Mouse (Mus musculus) heart, adult 8-10 months (tissue): ENCODE measurements around the gene Hist1h2ad. TPM values are rescaled to one million over a fixed set of nuclear protein-coding genes. Genes with fewer than 3 reads are reported as not detected.
"Not testable (repeated sequence)": the region's sequence is repeated elsewhere in the genome, so short reads cannot be mapped to it uniquely, and the experiment has no call there.

Experiments
- DNase-seq: peaks from one replicate; pipeline ENCODE4 v3.0.0; 2022; ENCODE audit warnings: low spot score
- total RNA-seq, 4 experiments: library from RNA; stranded (reverse); gene quantifications; 2 replicates each; pipeline ENCODE4 v1.2.4; 2022

The Hist1h2ad gene
- 1 to 10 TPM; 1.8 to 4.3 (median 2.7) TPM for total RNA-seq

GRCm38 (mm10) chr13:23573898-23574524 lies at the start of gene Hist1h2ad, which contains the start of gene Hist1h2bf:
Gene Hist1h2ad (plus strand): TSS chr13:23574381.
Gene Hist1h2bf (minus strand): TSS chr13:23574196.
- DNase-seq: peak; percentile 91

- peak; percentile 54 for DNase-seq
Observed at GRCm38 (mm10) chr13:23524654-23525053, 49.5 kb upstream of the Hist1h2ad start.

- DNase-seq: no peak
Observed at GRCm38 (mm10) chr13:23525901-23526300, 48.3 kb upstream of the Hist1h2ad start.

DNA sequence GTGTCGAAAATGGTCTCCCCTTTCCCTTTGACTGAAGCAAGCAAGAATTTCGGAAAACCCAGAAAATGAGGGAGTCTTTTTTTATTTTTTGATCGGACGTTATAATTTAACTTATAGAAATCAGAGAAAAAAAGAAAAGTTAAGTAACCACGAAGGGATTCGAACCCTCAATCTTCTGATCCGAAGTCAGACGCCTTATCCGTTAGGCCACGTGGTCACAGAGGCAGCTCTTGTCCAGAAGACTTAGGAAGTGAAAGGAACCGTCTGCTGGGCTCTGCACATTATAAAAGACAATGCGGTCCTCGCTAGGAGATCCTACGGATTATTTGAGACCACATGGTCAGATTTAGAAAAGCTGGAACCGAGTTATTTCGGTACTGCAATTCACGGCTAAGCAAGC lies 47.9 kb upstream of the Hist1h2ad start:
- DNase-seq: peak; percentile 94

GRCm38 (mm10) chr13:23529005-23529404 lies 45.2 kb upstream of the Hist1h2ad start:
- no peak for DNase-seq

DNA sequence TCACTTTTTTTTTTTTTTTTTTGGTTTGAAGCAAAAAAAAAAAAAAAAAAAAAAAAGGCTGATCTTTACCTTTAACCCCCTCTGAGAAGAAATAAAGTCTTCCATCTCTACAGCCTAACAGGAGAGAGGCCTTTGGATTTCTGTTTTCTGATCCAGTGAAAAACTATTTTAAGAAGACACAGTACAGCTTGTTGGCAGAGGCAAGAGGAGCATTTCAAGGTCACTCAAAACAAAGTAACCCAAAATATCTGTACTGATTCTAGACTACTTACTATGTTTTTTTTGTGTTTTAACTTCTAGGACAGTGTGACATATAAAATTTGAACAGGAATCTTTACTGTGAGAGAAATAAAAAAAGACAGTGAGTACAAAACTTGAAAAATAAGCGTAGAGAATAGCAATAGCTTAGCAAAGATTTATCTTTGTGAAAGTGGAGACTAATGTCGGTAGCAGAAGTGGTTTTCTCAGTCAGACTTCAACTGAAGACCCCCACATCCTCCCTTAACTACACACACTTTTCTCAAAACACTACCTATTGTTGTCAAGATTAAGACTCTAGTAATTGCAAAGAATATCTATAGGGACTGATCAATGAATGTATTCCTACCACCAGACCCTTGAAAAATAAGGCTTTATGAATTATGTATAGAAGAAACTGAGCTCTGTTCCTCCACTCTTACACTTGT lies 44.6 kb upstream of the Hist1h2ad start:
- DNase-seq: no peak

DNA sequence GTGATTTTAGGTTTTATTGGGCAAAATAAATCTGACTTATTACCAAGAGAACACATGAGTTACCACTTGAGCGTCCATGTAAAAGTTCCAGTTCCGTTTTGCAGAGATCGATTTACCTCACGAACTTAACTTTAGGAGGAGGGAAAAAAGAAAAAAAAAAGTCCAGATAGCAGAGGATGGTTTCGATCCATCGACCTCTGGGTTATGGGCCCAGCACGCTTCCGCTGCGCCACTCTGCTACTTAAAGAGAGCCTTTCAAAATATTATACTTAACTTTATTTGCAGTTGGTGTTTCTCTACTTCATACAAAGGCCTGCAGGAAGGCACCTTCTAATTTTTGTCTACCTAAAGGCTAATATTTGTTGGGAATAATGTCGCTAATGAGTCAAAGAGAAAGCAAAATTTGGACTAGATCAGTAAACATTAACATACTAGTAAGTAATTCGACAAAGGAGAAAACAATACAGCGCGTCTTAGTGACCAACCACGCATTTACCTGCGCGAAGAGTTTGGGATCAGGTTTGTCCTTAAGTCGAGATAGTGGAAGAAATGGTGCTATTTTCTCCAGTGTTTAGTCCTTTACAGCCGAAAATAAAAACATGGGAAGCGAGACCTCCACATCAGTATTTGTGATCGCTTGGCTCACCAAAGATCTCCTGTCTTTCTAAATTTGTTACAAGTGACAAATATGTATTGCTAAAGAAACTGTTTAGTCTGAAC lies 43.8 kb upstream of the Hist1h2ad start:
- peak; percentile 88 for DNase-seq

- peak; percentile 99 for DNase-seq
Observed at GRCm38 (mm10) chr13:23530901-23531875, 43.0 kb upstream of the Hist1h2ad start, which contains the start of gene Hist1h4h. Gene Hist1h4h (plus strand): TSS chr13:23531050.

DNA sequence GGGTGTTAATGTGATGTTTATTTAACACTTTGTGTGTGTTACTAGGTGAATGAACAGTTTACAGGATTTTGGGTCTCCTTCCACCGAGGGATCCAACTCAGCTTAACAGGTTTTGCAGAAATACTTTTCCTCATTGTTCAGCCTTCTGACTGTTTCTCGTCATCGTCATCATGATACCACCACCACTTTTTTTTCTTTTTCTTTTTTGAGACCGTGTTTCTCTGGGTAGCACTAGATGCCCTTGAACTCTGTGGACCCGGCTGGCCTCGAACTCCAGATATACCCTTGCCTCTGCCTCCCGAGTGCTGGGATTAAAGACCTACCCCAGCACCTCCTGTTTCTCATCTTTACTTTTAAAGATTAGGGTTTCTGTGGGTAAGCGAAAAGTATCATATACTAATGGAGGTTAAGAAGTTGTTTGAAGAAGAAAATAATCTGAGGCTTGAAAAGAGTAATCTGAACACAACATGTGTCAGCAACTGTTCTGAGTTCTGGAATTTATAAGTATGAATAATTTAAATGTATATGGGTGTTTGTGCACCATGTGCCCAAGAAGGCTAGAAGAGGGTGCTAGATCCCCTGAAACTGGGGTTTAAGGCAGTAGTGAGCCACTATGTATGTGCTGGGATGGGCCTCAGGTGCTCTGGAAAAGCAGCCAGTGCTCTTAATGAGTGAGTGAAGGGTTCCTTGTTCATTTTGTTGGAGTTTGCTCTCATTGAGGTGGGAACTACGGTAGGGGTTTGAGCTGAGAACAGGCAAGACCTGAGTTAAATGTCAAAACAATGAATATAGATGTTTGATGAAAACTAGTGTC lies 41.7 kb upstream of the Hist1h2ad start:
- no peak for DNase-seq

GRCm38 (mm10) chr13:23533560-23534367 lies 40.4 kb upstream of the Hist1h2ad start, which contains the start of gene Hist1h2af:
Gene Hist1h2af (plus strand): TSS chr13:23533906.
- DNase-seq: peak; percentile 68

DNA sequence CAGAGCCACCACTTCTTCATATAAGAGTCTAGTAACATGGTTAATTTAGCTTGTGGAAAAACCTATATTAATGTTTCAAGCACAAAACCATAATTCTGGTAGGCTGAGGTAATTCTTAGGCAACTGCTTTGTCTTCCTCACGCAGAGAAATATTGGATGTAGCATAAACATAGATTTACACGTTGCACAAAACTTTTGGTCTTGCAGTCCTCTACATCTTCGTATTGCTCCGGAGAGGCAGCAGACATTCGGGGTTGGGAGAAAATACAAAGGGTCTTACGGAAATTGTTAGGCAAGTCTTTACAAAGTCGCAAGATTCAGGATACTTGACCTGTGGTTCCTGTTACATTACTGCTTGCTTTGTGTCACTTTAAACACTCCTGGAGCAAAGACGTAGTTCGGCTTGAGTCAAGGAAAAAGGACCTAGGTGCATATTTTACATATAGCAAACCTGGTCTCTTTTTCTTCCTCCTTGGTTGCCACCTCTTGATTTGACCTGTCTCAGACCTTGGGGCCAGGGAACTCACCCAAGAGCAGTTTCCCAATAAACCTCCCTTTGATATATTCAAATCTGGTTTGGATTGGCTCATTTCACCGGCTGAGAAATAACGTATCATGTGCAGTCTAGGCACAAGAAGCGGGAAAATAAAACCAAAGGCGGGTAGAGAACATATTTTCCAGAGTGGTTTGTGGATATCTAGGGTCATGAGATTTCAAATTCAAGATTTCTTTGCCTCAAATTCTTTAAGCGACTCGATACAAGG lies 39.6 kb upstream of the Hist1h2ad start:
- DNase-seq: no peak

DNA sequence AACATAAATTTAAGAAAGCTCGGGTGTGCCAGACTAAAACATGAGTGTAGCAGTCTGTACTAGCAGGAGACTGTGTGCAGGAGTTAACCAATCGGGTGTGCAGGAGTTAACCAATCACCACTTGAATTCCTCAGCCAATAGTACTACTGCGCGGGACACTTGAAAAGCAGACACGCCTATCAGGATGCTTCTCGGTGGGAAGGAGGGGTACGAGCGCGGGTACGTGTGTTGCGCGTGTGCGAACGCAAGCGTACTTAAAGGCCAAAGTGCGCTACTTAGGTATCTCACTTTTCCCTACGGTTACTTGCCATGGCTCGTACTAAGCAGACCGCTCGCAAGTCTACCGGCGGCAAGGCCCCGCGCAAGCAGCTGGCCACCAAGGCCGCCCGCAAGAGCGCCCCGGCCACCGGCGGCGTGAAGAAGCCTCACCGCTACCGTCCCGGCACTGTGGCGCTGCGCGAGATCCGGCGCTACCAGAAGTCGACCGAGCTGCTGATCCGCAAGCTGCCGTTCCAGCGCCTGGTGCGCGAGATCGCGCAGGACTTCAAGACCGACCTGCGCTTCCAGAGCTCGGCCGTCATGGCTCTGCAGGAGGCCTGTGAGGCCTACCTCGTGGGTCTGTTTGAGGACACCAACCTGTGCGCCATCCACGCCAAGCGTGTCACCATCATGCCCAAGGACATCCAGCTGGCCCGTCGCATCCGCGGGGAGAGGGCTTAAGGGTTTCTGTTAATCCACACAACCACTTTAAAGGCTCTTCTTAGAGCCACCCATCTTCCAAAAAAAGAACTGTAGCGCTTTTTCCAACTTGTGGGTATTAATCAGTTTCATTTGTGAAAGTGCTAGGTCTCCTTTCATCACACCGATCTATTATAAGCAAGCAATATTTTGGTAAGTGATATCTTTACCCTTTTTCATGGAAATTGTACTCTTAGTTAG lies 38.8 kb upstream of the Hist1h2ad start, which contains the start of gene Hist1h3g:
TSS of gene Hist1h3g (plus strand) at position 286 of the 939 bp plus-strand sequence.
- peak; percentile 87 for DNase-seq

GRCm38 (mm10) chr13:23536076-23536822 lies 37.9 kb upstream of the Hist1h2ad start:
- DNase-seq: no peak

DNA sequence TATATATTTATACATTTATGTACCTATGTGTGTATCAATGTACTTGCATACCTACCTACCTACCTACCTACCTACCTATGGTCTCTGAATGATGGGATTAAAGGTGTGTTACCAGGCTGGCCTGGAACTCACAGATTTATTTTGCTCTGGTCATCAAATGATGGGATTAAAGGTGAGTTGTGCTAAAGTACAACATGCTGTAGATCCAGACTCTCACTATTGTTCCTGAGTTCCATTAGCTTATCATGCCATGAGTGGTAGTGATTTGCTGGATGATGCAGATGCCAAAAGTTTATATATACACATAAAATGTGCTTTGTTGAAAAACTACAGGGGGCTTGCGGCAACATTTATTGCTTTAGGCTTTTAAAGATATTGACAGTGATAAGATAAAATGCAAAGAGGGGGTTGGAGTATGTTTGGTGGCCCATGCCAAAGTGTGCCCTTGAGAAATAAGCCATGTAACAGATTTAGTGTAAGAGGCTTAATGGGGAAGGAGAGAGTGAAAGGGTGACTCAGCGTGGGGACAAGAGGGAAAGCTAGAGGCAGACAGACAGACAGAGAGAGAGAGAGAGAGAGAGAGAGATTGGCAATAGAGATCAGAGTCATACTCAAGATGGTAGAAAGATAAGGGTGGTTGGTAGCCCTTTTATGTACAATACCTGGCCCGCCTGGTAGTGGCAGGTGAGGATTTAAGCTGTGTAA lies 37.0 kb upstream of the Hist1h2ad start:
- no peak for DNase-seq

GRCm38 (mm10) chr13:23538249-23538648 lies 35.9 kb upstream of the Hist1h2ad start:
- no peak for DNase-seq

GRCm38 (mm10) chr13:23539821-23540220 lies 34.4 kb upstream of the Hist1h2ad start:
- not testable (repeated sequence) for DNase-seq
